Mouse (Mus musculus) cerebellum, adult 2 months (tissue): ENCODE measurements around the gene Sec62. TPM values are rescaled to one million over a fixed set of nuclear protein-coding genes. Genes with fewer than 3 reads are reported as not detected.

Experiments
- DNase-seq, 2 experiments: peaks; one replicate each; pipeline ENCODE4 v3.0.0; 2021
- H3K27ac ChIP-seq: fragments of 200-500 bp; 2 replicates; pipeline ENCODE4 v1.5.1; 2012; ENCODE audit warnings: low read length, control low read depth, inconsistent platforms; ENCODE audit not compliant: insufficient read depth
- H3K27me3 ChIP-seq: fragments of 200-500 bp; 2 replicates; pipeline ENCODE4 v1.6.1; 2012; ENCODE audit warnings: inconsistent platforms, mild to moderate bottlenecking, low read length, moderate library complexity; ENCODE audit not compliant: control insufficient read depth, insufficient read depth
- H3K4me1 ChIP-seq: fragments of 200-500 bp; 2 replicates; pipeline ENCODE4 v1.6.1; 2011; ENCODE audit warnings: low read length; ENCODE audit not compliant: control insufficient read depth, insufficient read depth
- H3K4me3 ChIP-seq: fragments of 200-500 bp; replicated peaks from 2 replicates; pipeline ENCODE3; 2011; ENCODE audit warnings: mild to moderate bottlenecking, low read depth, low read length, control low read depth; ENCODE audit not compliant: insufficient read depth
- CTCF ChIP-seq: fragments of 200-500 bp; IDR thresholded peaks from 2 replicates; pipeline ENCODE4 v1.5.1; 2011; ENCODE audit warnings: low read depth, mild to moderate bottlenecking, control low read depth, low read length, moderate library complexity, borderline replicate concordance; ENCODE audit not compliant: insufficient read depth
- POLR2A ChIP-seq: fragments of 200-500 bp; IDR thresholded peaks from 2 replicates; pipeline ENCODE4 v1.6.1; 2011; ENCODE audit warnings: low read length, control low read depth, borderline replicate concordance; ENCODE audit not compliant: insufficient read depth
- WGBS: fragments of 180-500 bp; shearing (Covaris S2); methylation state at CpG from one replicate; pipeline ENCODE4 v1.1.7; 2018; 5-methylcytosine and 5-hydroxymethylcytosine counted together
- polyA plus RNA-seq: library from polyadenylated mRNA; depleted of rRNA; stranded (reverse); fragments of >200 nt; gene quantifications from 2 replicates; pipeline ENCODE4 v1.2.3, GENCODE M21; 2012

Gene Sec62
- polyA plus RNA-seq, 1 experiment: 111 TPM

DNA sequence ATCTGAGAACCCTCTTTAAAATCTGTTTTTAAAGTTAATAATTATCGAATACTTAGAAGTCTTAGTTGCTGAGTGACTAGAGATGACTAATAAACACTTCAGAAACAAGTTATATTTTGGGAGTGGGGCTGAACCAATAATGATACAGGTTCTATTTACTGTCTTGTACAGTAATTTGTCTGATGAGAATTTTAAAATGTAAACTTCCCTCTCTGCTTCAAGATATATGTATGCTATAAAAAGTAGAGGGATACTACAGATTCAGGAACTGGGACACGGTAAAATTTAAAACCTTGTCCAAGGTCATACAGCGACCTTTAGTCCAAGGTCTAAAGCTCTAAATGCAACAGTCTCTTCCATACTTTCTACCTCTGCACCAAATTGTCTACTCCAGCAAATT lies 9.5 kb downstream of the Sec62 start:
- Histone ChIP-seq H3K27ac (no peak overlapping the region), H3K4me3 (no peak overlapping the region), H3K4me1 (no peaks in the 10 kb centered on the region; the same call in 1 of the 2 replicates), H3K27me3 (no peaks in the 10 kb centered on the region)
- TF ChIP-seq POLR2A (no peak), CTCF (no peak)
- 95% methylated on average over 3 of the region's 3 CpGs for WGBS
- DNase-seq: no peak

DNA sequence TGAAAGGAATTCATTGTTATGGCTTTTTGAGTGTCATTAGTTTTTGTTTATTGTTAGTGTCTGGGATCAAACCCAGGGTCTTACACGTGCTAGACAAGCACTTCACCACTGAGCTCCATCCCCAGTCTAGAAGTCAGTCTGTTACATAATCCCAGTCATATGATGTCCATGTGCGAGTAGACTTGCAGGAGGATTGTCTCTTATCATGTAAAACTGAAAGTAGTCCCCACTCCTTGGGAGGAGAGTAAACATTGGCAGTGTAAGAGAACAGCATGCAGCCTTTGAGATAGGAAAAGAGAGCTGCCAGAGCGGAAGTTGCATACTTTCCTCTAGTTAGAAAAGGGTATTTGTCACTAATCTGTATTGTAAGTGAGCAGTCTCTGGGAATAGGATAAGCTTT lies 20.2 kb downstream of the Sec62 start:
- H3K27ac ChIP-seq: no peak overlapping the region
- DNase-seq: no peak
- WGBS: 72% methylated on average over 3 of the region's 3 CpGs
- no peak overlapping the region for H3K4me3 ChIP-seq
- no peaks in the 10 kb centered on the region for H3K4me1 ChIP-seq
- TF ChIP-seq POLR2A (no peak), CTCF (no peak)
- H3K27me3 ChIP-seq: no peaks in the 10 kb centered on the region

DNA sequence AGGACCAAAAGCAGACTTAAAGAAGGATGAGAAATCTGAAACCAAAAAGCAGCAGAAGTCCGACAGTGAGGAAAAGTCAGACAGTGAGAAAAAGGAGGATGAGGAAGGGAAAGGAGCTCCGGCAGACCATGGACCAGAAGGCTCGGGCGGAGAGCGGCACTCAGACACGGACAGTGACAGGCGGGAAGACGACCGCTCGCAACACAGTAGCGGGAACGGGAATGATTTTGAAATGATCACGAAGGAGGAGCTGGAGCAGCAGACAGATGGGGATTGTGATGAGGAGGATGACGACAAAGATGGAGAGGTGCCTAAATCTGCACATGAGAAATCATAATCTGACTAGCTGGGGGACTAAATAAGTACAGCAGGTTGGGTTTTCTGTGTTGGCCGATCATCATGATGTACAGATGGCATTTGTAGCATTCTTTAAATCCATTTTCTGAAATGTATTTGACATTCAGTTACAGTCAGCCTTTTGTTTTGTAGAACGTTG lies 26.0 kb downstream of the Sec62 start:
- no peaks in the 10 kb centered on the region for H3K4me1 ChIP-seq
- no peak for DNase-seq
- 89% methylated on average over 16 of the region's 16 CpGs for WGBS

DNA sequence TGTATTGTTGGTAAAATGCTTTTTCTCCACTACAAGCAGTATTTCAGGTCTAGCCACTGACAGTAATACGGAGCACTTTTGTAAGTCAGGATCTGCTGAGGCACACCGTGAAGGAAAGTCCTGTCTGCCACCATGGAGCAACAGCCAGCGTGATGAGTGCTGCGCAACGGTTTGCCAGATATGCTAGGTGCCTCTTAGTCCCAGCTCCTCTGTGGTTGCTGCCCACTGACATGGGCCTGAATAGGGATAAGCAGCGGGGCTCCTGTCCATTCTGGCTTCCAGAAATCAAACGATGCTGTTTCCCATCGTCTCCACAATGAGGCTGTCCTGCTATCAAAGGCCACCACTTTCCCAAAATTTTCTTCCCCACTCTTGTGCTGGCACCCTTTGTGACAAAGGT lies 29.5 kb downstream of the Sec62 start:
- DNase-seq: no peak
- no peak overlapping the region for H3K27ac ChIP-seq
- no peaks in the 10 kb centered on the region for H3K27me3 ChIP-seq
- H3K4me1 ChIP-seq: no peaks in the 10 kb centered on the region
- TF ChIP-seq CTCF (no peak), POLR2A (no peak)
- WGBS: 87% methylated on average over 8 of the region's 8 CpGs
- H3K4me3 ChIP-seq: no peak overlapping the region

More for the DNA sequence above, 26.0 kb downstream of the Sec62 start:
- Histone ChIP-seq H3K27ac (no peak overlapping the region), H3K27me3 (no peaks in the 10 kb centered on the region), H3K4me3 (no peak overlapping the region)
- TF ChIP-seq POLR2A (no peak), CTCF (no peak)

DNA sequence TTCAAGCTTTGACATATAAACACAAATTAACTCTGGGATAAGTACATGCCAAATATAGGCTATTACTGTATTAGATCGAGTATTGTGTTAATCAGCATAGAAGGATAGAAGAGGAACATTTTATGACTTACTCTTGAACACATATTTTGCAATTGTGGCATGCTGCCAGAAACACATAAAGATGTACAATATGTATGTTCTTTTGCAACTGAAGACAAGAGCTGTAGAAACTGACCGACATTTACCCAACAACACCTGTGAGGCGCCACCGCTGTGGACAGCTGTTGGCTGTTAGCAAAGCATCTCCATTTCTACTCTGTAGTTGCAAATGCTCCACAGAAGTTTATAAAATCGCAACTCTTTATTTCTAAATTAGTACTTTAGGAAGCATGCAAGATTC lies 33.4 kb downstream of the Sec62 start:
- Histone ChIP-seq H3K27me3 (no peaks in the 10 kb centered on the region), H3K27ac (no peak overlapping the region), H3K4me1 (no peaks in the 10 kb centered on the region), H3K4me3 (no peak overlapping the region)
- DNase-seq: no peak
- WGBS: 96% methylated on average over 5 of the region's 5 CpGs
- no peak for TF ChIP-seq POLR2A
- TF ChIP-seq CTCF: no peak

DNA sequence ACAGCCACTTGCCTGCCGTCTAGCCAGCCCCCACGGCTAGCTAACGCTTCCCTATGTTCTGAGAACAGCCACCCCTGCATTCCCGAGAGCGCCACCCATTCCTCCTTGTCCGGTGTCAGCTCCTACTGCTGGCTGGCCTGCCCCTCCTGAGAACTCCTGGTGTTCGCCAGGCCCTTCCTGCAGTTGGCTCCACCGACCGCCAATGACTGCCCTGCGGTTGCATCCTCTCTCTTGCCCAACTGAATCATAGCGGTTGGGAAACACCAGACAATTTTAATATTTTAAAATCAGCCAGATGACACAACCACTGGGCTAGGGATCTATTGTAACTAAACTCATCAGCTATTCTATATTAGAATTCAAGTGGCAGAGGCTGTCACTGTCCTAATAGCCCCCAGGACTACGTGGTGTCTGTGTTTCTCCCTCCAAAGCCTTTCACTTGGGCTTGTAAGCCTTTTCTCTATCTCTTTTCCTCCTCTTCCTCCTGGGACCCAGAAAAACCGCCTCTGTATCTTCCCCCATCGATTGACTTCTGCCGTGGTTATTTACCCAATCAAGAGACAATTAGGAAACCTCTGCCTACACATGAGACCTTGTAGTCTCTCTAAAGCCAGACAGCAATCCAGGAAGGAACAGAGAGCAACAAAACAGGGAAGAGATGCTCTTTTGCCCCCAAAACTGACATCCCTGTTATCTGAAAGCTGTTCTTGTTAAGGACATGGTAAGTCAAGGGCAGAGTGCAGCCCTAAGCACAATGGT lies 39.4 kb downstream of the Sec62 start:
- TF ChIP-seq CTCF (no peak), POLR2A (no peak)
- WGBS: 77% methylated on average over 15 of the region's 15 CpGs
- Histone ChIP-seq H3K4me1 (no peaks in the 10 kb centered on the region), H3K4me3 (no peak overlapping the region), H3K27me3 (no peaks in the 10 kb centered on the region), H3K27ac (no peak overlapping the region)
- no peak for DNase-seq

DNA sequence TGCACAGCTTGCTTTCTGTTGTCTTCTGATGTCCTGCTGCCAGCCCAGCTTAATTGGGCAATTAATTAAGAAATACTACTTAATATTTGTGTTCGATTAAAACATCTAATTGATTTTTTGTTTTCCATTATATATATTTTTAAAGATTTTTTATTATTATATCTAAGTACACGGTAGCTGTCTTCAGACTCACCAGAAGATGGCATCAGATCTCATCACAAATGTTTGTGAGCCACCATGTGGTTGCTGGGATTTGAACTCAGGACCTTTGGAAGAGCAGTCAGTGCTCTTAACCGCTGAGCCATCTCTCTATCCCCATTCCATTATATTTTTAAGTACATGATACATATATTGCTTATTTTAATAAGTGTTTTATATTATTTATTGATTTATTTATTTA lies 40.6 kb downstream of the Sec62 start:
- H3K27ac ChIP-seq: no peak overlapping the region
- no peak for DNase-seq
- H3K4me3 ChIP-seq: no peak overlapping the region
- TF ChIP-seq POLR2A: no peak
- no peak for TF ChIP-seq CTCF
- H3K4me1 ChIP-seq: no peaks in the 10 kb centered on the region
- no peaks in the 10 kb centered on the region for H3K27me3 ChIP-seq
- WGBS: 86% methylated on average over 3 of the region's 3 CpGs

DNA sequence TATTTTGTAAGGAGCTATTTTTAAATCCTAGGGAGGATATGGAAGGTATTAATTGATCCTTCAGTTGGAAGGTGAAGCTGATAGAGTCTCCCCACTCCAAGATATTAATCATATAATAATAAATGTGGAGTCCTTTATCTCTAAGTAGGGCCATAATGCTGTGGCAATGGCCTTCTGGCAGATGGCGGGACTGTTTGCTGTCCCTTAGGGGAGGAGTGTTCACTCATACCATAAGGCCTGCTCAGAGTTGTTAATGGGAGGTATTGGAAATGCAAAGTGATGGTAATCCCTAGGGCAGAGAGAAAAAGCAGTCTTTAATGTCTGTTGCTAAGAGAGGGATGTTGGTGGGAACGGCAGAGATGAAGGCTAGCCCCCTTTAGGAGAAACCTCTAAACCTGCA lies 53.1 kb downstream of the Sec62 start:
- H3K27me3 ChIP-seq: no peaks in the 10 kb centered on the region
- no peak overlapping the region for H3K4me3 ChIP-seq
- 84% methylated on average over 2 of the region's 2 CpGs for WGBS
- TF ChIP-seq POLR2A: no peak
- no peak for TF ChIP-seq CTCF
- H3K27ac ChIP-seq: no peak overlapping the region
- no peaks in the 10 kb centered on the region for H3K4me1 ChIP-seq
- no peak for DNase-seq
